Mouse (Mus musculus) liver, postnatal 0 days (tissue): Measurements from ENCODE around the gene Rab20. TPM values are rescaled to one million over a fixed set of nuclear protein-coding genes. Genes with fewer than 3 reads are reported as not detected.

ENCODE experiments used
- ATAC-seq: fragments of 200-750 bp; cut with Nextera tagmentation; 2 replicates; pipeline ENCODE4 v1.8.0; 2017; ENCODE audit warnings: mild to moderate bottlenecking, moderate library complexity
- DNase-seq: peaks from one replicate; pipeline ENCODE4 v3.0.0-alpha.2; 2016
- H3K27ac ChIP-seq: fragments of 300-500 bp; sonication (generic); 2 replicates; pipeline ENCODE4 v1.5.1; 2014; ENCODE audit warnings: antibody characterized with exemption, moderate library complexity, mild to moderate bottlenecking, low read depth
- H3K27me3 ChIP-seq: fragments of 300-500 bp; sonication (generic); 2 replicates; pipeline ENCODE4 v1.6.1; 2014; ENCODE audit warnings: low read length, control low read depth, mixed read lengths; ENCODE audit not compliant: insufficient read depth
- H3K36me3 ChIP-seq: fragments of 300-500 bp; sonication (generic); replicated peaks from 2 replicates; pipeline ENCODE4 v1.6.1; 2014; ENCODE audit warnings: mild to moderate bottlenecking, control low read depth, low read length, moderate library complexity, mixed read lengths; ENCODE audit not compliant: insufficient read depth
- H3K4me1 ChIP-seq: fragments of 300-500 bp; sonication (generic); 2 replicates; pipeline ENCODE4 v1.6.1; 2014; ENCODE audit warnings: antibody characterized with exemption, mild to moderate bottlenecking, control low read depth; ENCODE audit not compliant: insufficient read depth
- H3K4me2 ChIP-seq: fragments of 300-500 bp; sonication (generic); 2 replicates; pipeline ENCODE4 v1.6.1; 2014; ENCODE audit warnings: low read depth, mild to moderate bottlenecking, low read length, moderate library complexity, mixed read lengths
- H3K4me3 ChIP-seq: fragments of 300-500 bp; sonication (generic); 2 replicates; pipeline ENCODE4 v1.5.1; 2014; ENCODE audit warnings: low read depth, low read length
- H3K9ac ChIP-seq: fragments of 300-500 bp; sonication (generic); replicated peaks from 2 replicates; pipeline ENCODE4 v1.6.1; 2014; ENCODE audit warnings: mild to moderate bottlenecking, moderate library complexity
- H3K9me3 ChIP-seq: fragments of 300-500 bp; sonication (generic); 2 replicates; pipeline ENCODE4 v1.6.1; 2016; ENCODE audit warnings: mild to moderate bottlenecking, control low read depth, low read length, mixed read lengths
- CTCF ChIP-seq: sonication (generic); IDR thresholded peaks from 2 replicates; pipeline ENCODE4 v1.5.1; 2016; ENCODE audit warnings: antibody characterized with exemption, low read depth
- EP300 ChIP-seq: IDR thresholded peaks from 2 replicates; pipeline ENCODE4 v1.6.1; 2016; ENCODE audit warnings: antibody characterized with exemption, low read depth, mild to moderate bottlenecking
- WGBS: fragments of 180-500 bp; shearing (Covaris S2); extraction: QIAGEN DNeasy Blood & Tissue Kit; methylation state at CpG from one replicate; pipeline ENCODE4 v1.1.7; 2014; ENCODE audit not compliant: insufficient replicate concordance; 5-methylcytosine and 5-hydroxymethylcytosine counted together
- polyA plus RNA-seq: library from polyadenylated mRNA; unstranded; fragments of >200 nt; fragmentation: Nextera tagmentation; extraction: Ambion mirVana; gene quantifications from 2 replicates; pipeline ENCODE4 v1.2.1, GENCODE M21; 2015

Gene Rab20
- polyA plus RNA-seq: 10.7 and 11.1 TPM in 2 replicates

DNA sequence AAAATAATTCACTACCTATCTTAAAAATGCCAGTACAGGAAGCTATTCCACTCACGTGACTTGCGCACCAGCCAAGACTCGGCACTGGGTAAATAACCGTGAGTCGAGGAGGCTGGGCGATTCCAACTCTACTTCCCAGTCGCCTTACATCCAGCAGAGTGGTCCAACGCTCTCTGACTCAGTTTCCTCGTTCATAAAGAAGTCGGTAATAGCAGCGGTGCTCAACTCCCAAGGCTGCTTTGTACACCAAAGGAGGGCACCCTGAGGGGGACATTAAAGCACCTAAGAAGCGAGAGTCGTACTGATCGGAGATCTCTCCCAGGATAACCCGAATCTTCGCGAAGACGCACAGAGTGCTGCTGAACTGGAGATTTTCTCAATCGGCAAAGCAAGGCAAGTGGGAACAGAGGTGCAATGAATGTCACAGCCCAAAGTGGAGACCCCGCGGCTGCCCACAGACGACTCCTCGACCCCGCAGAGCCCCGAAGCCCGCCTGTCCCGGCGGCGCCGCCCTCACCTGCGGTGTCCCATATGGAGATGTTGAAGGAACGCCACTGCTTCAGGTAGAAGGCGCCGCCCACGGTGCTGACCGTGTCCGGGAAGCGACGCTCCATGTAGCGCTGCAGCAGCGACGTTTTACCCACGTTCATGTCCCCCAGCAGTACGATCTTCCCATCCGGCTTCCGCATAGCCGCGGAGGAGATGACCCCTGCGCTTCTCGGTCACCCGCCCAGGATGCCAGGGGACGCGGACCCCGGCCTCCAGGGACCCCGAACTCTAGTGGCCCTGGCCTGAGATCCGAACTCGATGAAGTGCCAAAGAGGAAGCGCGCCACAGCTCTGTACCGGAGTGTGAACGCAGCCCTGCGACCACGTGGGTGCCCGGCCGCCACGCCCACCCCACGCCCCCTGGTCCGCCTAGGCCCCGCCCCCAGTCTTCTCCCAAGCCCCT is at the start of gene Rab20:
Gene Rab20, minus strand, starts transcription at position 900 of the 951 bp plus-strand sequence.
- ATAC-seq (peak; percentile 79), DNase-seq (peak; percentile 83)
- Histone ChIP-seq H3K4me1 (peaks cover 20% of the 10 kb centered on the region), H3K27ac (peak within 1 kb of the TSS; percentile 88), H3K4me3 (peak within 1 kb of the TSS; percentile 62), H3K27me3 (peaks cover 19% of the 10 kb centered on the region), H3K4me2 (peak within 1 kb of the TSS; percentile 82), H3K9ac (peak within 1 kb of the TSS; percentile 64), H3K36me3 (no peaks in the 10 kb centered on the region), H3K9me3 (no peaks in the 10 kb centered on the region)
- WGBS: under 1% methylated on average over 69 of the region's 69 CpGs
- TF ChIP-seq EP300 (no peak), CTCF (no peak)

GRCm38 (mm10) chr8:11523331-11523730 is 44.8 kb upstream of the Rab20 start:
- Histone ChIP-seq H3K36me3 (peaks cover 14% of the 10 kb centered on the region), H3K4me3 (no peak overlapping the region), H3K4me2 (no peak overlapping the region), H3K27ac (no peak overlapping the region), H3K9ac (no peak overlapping the region), H3K4me1 (no peaks in the 10 kb centered on the region), H3K27me3 (no peaks in the 10 kb centered on the region), H3K9me3 (no peaks in the 10 kb centered on the region)
- TF ChIP-seq EP300 (no peak), CTCF (no peak)
- WGBS: 66% methylated on average over 3 of the region's 3 CpGs
- DNase-seq (no peak), ATAC-seq (no peak)

GRCm38 (mm10) chr8:11518676-11519075 is 40.2 kb upstream of the Rab20 start:
- Histone ChIP-seq H3K4me3 (no peak overlapping the region), H3K9ac (no peak overlapping the region), H3K27ac (no peak overlapping the region), H3K36me3 (peaks cover 19% of the 10 kb centered on the region), H3K4me1 (no peaks in the 10 kb centered on the region), H3K27me3 (no peaks in the 10 kb centered on the region), H3K4me2 (no peak overlapping the region), H3K9me3 (no peaks in the 10 kb centered on the region)
- DNase-seq (no peak), ATAC-seq (no peak)
- WGBS: 85% methylated on average over 11 of the region's 11 CpGs
- TF ChIP-seq CTCF (no peak), EP300 (no peak)

GRCm38 (mm10) chr8:11518056-11518396 is 39.5 kb upstream of the Rab20 start:
- Histone ChIP-seq H3K4me1 (no peaks in the 10 kb centered on the region), H3K9ac (no peak overlapping the region), H3K27me3 (no peaks in the 10 kb centered on the region), H3K36me3 (peaks cover 25% of the 10 kb centered on the region), H3K4me3 (no peak overlapping the region), H3K4me2 (no peak overlapping the region), H3K9me3 (no peaks in the 10 kb centered on the region), H3K27ac (no peak overlapping the region)
- WGBS: 77% methylated on average over 6 of the region's 6 CpGs
- ATAC-seq (no peak), DNase-seq (no peak)
- TF ChIP-seq EP300: no peak
- TF ChIP-seq CTCF: no peak

- DNase-seq (no peak), ATAC-seq (no peak)
- WGBS: 70% methylated on average over 16 of the region's 16 CpGs
Observed at GRCm38 (mm10) chr8:11517366-11518055, 39.0 kb upstream of the Rab20 start.

GRCm38 (mm10) chr8:11516292-11516691 is 37.8 kb upstream of the Rab20 start:
- H3K9me3 ChIP-seq: no peaks in the 10 kb centered on the region

More at GRCm38 (mm10) chr8:11517366-11518055, 39.0 kb upstream of the Rab20 start:
- H3K27ac ChIP-seq: no peak overlapping the region
- H3K4me1 ChIP-seq: no peaks in the 10 kb centered on the region
- no peaks in the 10 kb centered on the region for H3K27me3 ChIP-seq
- H3K4me2 ChIP-seq: no peak overlapping the region
- no peak overlapping the region for H3K4me3 ChIP-seq
- peaks cover 30% of the 10 kb centered on the region for H3K36me3 ChIP-seq
- no peaks in the 10 kb centered on the region for H3K9me3 ChIP-seq
- no peak overlapping the region for H3K9ac ChIP-seq
- TF ChIP-seq CTCF (no peak), EP300 (no peak)

More at GRCm38 (mm10) chr8:11516292-11516691, 37.8 kb upstream of the Rab20 start:
- DNase-seq (no peak), ATAC-seq (no peak)
- no peaks in the 10 kb centered on the region for H3K4me1 ChIP-seq
- no peak overlapping the region for H3K4me3 ChIP-seq
- no peak overlapping the region for H3K4me2 ChIP-seq
- no peak overlapping the region for H3K27ac ChIP-seq
- no peaks in the 10 kb centered on the region for H3K27me3 ChIP-seq
- no peak for TF ChIP-seq EP300
- no peak for TF ChIP-seq CTCF
- no peak overlapping the region for H3K9ac ChIP-seq
- 87% methylated on average over 9 of the region's 9 CpGs for WGBS
- peaks cover 37% of the 10 kb centered on the region for H3K36me3 ChIP-seq
